25 mouse cellular contexts compared by ENCODE assay signal in genomic region chr2:159055780-159056179, GRCm38 (mm10).
DNase-seq lines count a peak whose midpoint lies in the region; ATAC-seq lines count a peak whose summit lies in the region.
"Had no signal": no experiment of that assay in that cellular context is flagged by ENCODE, and none has a peak within 500 bp of the region (broad histone marks: within the 10 kb centered on the region; RNA-seq: fewer than 3 reads in every experiment).

No protein-coding gene starts in this region.

- 0 out of 2 replicates have a peak overlapping the region, but pooled peaks have one; percentile 20 for H3K27ac ChIP-seq in hindbrain, embryonic 13.5 days
- H3K27ac ChIP-seq in hindbrain, embryonic 11.5 days (ENCODE audit: low read depth, low read length), result no peak overlapping the region
- H3K27ac ChIP-seq in kidney, embryonic 14.5 days (ENCODE audit: low read depth, low read length), result no peak overlapping the region
- H3K27ac ChIP-seq in midbrain, embryonic 14.5 days (replicated peaks; ENCODE audit: low read depth, low read length), result no peak overlapping the region
- H3K27ac ChIP-seq in midbrain, embryonic 10.5 days (replicated peaks), result no peak overlapping the region
- H3K27ac ChIP-seq: embryonic facial prominence, embryonic 12.5 days; forebrain, embryonic 12.5 days; forebrain, embryonic 15.5 days; hindbrain, embryonic 10.5 days had no signal

- H3K9me3 ChIP-seq in hindbrain, embryonic 13.5 days, result no peaks in the 10 kb centered on the region
- no peaks in the 10 kb centered on the region for H3K9me3 ChIP-seq in hindbrain, embryonic 11.5 days (ENCODE audit: control insufficient read depth, low read length)
- H3K9me3 ChIP-seq in kidney, embryonic 14.5 days (ENCODE audit: control insufficient read depth, low read length), result no peaks in the 10 kb centered on the region
- no peaks in the 10 kb centered on the region for H3K9me3 ChIP-seq in midbrain, embryonic 14.5 days (ENCODE audit: control insufficient read depth, low read length)
- H3K9me3 ChIP-seq in midbrain, embryonic 10.5 days (replicated peaks), result no peaks in the 10 kb centered on the region
- H3K9me3 ChIP-seq: embryonic facial prominence, embryonic 12.5 days; forebrain, embryonic 12.5 days; forebrain, embryonic 15.5 days; hindbrain, embryonic 10.5 days had no signal

- H3K4me3 ChIP-seq in hindbrain, embryonic 13.5 days, result no peak overlapping the region
- no peak overlapping the region for H3K4me3 ChIP-seq in hindbrain, embryonic 11.5 days (ENCODE audit: low read depth, low read length)
- H3K4me3 ChIP-seq in kidney, embryonic 14.5 days (ENCODE audit: low read length), result no peak overlapping the region
- no peak overlapping the region for H3K4me3 ChIP-seq in midbrain, embryonic 14.5 days (replicated peaks; ENCODE audit: low read depth, low read length)
- H3K4me3 ChIP-seq in midbrain, embryonic 10.5 days, result no peak overlapping the region
- H3K4me3 ChIP-seq: embryonic facial prominence, embryonic 12.5 days; erythroblast, embryonic 14.5 days; forebrain, embryonic 12.5 days; forebrain, embryonic 15.5 days; hindbrain, embryonic 10.5 days had no signal

- no peaks in the 10 kb centered on the region for H3K36me3 ChIP-seq in hindbrain, embryonic 13.5 days
- no peaks in the 10 kb centered on the region for H3K36me3 ChIP-seq in hindbrain, embryonic 11.5 days (ENCODE audit: control insufficient read depth, insufficient read depth, low read length)
- H3K36me3 ChIP-seq in kidney, embryonic 14.5 days (ENCODE audit: control insufficient read depth, insufficient read depth, low read length), result no peaks in the 10 kb centered on the region
- H3K36me3 ChIP-seq in midbrain, embryonic 14.5 days (ENCODE audit: control insufficient read depth, insufficient read depth, low read length), result no peaks in the 10 kb centered on the region
- H3K36me3 ChIP-seq in midbrain, embryonic 10.5 days, result no peaks in the 10 kb centered on the region
- H3K36me3 ChIP-seq: embryonic facial prominence, embryonic 12.5 days; forebrain, embryonic 12.5 days; forebrain, embryonic 15.5 days; hindbrain, embryonic 10.5 days had no signal

- 49% methylated on average over 6 of the region's 6 CpGs for WGBS in hindbrain, embryonic 13.5 days
- WGBS in hindbrain, embryonic 11.5 days, result 56% methylated on average over 6 of the region's 6 CpGs
- WGBS in kidney, embryonic 14.5 days, result 46% methylated on average over 6 of the region's 6 CpGs
- 55% methylated on average over 6 of the region's 6 CpGs for WGBS in midbrain, embryonic 14.5 days
- 70% methylated on average over 6 of the region's 6 CpGs for WGBS in midbrain, embryonic 10.5 days

- no peak overlapping the region for H3K4me2 ChIP-seq in hindbrain, embryonic 13.5 days
- no peak overlapping the region for H3K4me2 ChIP-seq in hindbrain, embryonic 11.5 days (replicated peaks; ENCODE audit: low read depth, low read length)
- H3K4me2 ChIP-seq in kidney, embryonic 14.5 days (replicated peaks; ENCODE audit: low read depth, low read length), result no peak overlapping the region
- no peak overlapping the region for H3K4me2 ChIP-seq in midbrain, embryonic 14.5 days (ENCODE audit: low read length)
- H3K4me2 ChIP-seq: embryonic facial prominence, embryonic 12.5 days; forebrain, embryonic 12.5 days; forebrain, embryonic 15.5 days; heart, embryonic 11.5 days had no signal

- peaks cover 58% of the 10 kb centered on the region for H3K27me3 ChIP-seq in hindbrain, embryonic 13.5 days
- no peaks in the 10 kb centered on the region for H3K27me3 ChIP-seq in hindbrain, embryonic 11.5 days (ENCODE audit: control insufficient read depth, insufficient read depth, low read length)
- H3K27me3 ChIP-seq in kidney, embryonic 14.5 days (ENCODE audit: control insufficient read depth, insufficient read depth, low read length), result no peaks in the 10 kb centered on the region
- H3K27me3 ChIP-seq in midbrain, embryonic 14.5 days (ENCODE audit: control insufficient read depth, insufficient read depth, low read length), result no peaks in the 10 kb centered on the region
- no peaks in the 10 kb centered on the region for H3K27me3 ChIP-seq in midbrain, embryonic 10.5 days (ENCODE audit: low read depth, poor library complexity, severe bottlenecking)
- H3K27me3 ChIP-seq: forebrain, embryonic 12.5 days; forebrain, embryonic 15.5 days had no signal

- H3K9ac ChIP-seq in hindbrain, embryonic 13.5 days, result no peak overlapping the region
- H3K9ac ChIP-seq in hindbrain, embryonic 11.5 days (ENCODE audit: low read depth, low read length), result no peak overlapping the region
- no peak overlapping the region for H3K9ac ChIP-seq in kidney, embryonic 14.5 days (ENCODE audit: low read depth, low read length)
- no peak overlapping the region for H3K9ac ChIP-seq in midbrain, embryonic 14.5 days (replicated peaks; ENCODE audit: low read length)
- H3K9ac ChIP-seq: embryonic facial prominence, embryonic 12.5 days; forebrain, embryonic 12.5 days; forebrain, embryonic 15.5 days had no signal

- H3K4me1 ChIP-seq in hindbrain, embryonic 13.5 days (replicated peaks), result peaks cover 13% of the 10 kb centered on the region
- H3K4me1 ChIP-seq in hindbrain, embryonic 11.5 days (replicated peaks; ENCODE audit: control insufficient read depth, insufficient read depth, low read length), result no peaks in the 10 kb centered on the region
- no peaks in the 10 kb centered on the region for H3K4me1 ChIP-seq in kidney, embryonic 14.5 days (ENCODE audit: control insufficient read depth, insufficient read depth, low read length)
- no peaks in the 10 kb centered on the region for H3K4me1 ChIP-seq in midbrain, embryonic 14.5 days (ENCODE audit: control insufficient read depth, insufficient read depth, low read length)
- peaks cover 6% of the 10 kb centered on the region for H3K4me1 ChIP-seq in midbrain, embryonic 10.5 days
- H3K4me1 ChIP-seq: forebrain, embryonic 12.5 days; forebrain, embryonic 15.5 days had no signal

- ATAC-seq in hindbrain, embryonic 13.5 days (ENCODE audit: low FRiP score), result no peak; the same call in 1 of the 2 replicates
- ATAC-seq in hindbrain, embryonic 11.5 days (ENCODE audit: low FRiP score), result no peak
- no peak for ATAC-seq in kidney, embryonic 14.5 days (ENCODE audit: low FRiP score, low TSS enrichment)
- ATAC-seq in midbrain, embryonic 14.5 days (ENCODE audit: low FRiP score, low TSS enrichment), result no peak
- ATAC-seq: activated CD4-positive, CD25-positive, alpha-beta regulatory T cell, adult 4 months; forebrain, embryonic 15.5 days; hindbrain, embryonic 16.5 days; inflammation-experienced regulatory T-cells, adult 6 months; intestine, embryonic 16.5 days had no signal

- peak; percentile 23 for DNase-seq in embryo, embryonic 10 days (ENCODE audit: low spot score)
- DNase-seq in embryo, embryonic 9.5 days (ENCODE audit: extremely low spot score), result no peak
- no peak for DNase-seq in hindbrain, embryonic 11.5 days (ENCODE audit: low spot score)
- DNase-seq in kidney, postnatal 10 days, result peak; percentile 25
- DNase-seq in midbrain, embryonic 14.5 days, result peak; percentile 38
- DNase-seq in midbrain, embryonic 10.5 days (ENCODE audit: low spot score), result no peak
- DNase-seq: adrenal gland, adult 8-10 months; adrenal gland, postnatal 25 days; cerebellum, adult 18-20 months; cerebellum, adult 9-10 months; cerebellum, postnatal 14 days; gastrocnemius, postnatal 10 days; gastrocnemius, postnatal 36 days had no signal

Comparison
In these comparisons a context has a peak if more than half of its experiments do, and no peak if none do; other contexts are left out.
1. DNase-seq: peak in embryo, embryonic 10 days (single experiment), kidney, postnatal 10 days (single experiment) and midbrain, embryonic 14.5 days (single experiment); none in embryo, embryonic 9.5 days (single experiment), hindbrain, embryonic 11.5 days (single experiment) and midbrain, embryonic 10.5 days (single experiment).